Mouse (Mus musculus): Measurements from ENCODE around the gene Mbnl2. TPM values are rescaled to one million over a fixed set of nuclear protein-coding genes. Genes with fewer than 3 reads are reported as not detected.

Mbnl2 gene
- polyA plus RNA-seq, 1 experiment from 2014 or later: 20.0 TPM

DNA sequence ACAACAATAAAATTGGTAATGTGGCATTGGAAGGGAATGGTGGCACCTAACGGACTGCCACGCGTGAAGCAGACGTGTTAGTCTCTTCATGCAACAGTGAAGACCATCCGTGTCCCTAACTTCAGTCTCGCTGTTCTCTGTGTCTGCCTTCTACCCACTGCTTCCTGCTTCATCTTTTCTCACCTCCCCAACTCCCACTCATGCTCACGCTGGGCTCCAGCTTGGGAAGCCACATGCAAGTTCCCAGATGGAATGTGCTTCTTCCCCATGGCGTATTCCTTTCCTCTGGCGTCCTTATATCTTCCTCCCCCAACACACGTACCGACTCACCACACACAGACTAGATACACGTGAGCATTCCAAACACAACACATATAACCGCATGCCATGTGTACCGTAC, 99.3 kb downstream of the Mbnl2 start:
- H3K27ac ChIP-seq: no peak overlapping the region
- H3K9me3 ChIP-seq: no peaks in the 10 kb centered on the region
- no peaks in the 10 kb centered on the region for H3K27me3 ChIP-seq (replicated peaks)
- H3K4me1 ChIP-seq: no peaks in the 10 kb centered on the region
- H3K9ac ChIP-seq: no peak overlapping the region
- WGBS: 96% methylated on average over 14 of the region's 14 CpGs
- H3K36me3 ChIP-seq (replicated peaks): no peaks in the 10 kb centered on the region
- ATAC-seq (replicated peaks): no peak
- no peak overlapping the region for H3K4me3 ChIP-seq
- no peak overlapping the region for H3K4me2 ChIP-seq

DNA sequence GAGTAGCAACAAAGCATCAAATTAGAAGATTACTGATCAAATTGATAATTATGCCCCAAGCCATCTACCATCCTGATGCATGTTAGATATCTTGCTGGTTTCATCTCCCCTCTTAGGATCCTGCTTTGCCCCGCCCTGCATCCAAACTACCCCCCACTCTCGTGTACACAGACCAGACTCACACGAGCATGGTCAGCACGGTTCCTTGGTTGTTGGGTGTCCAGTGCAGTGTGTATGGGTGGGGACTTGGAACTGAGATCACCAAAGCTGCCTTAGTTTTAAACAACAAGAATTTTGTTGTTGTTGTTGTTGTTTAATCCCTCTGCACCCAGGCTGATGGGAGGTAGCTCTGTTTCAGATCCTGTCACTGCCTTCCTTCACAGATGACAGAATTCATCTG, 101.7 kb downstream of the Mbnl2 start:
- no peak overlapping the region for H3K27ac ChIP-seq
- H3K4me1 ChIP-seq: no peaks in the 10 kb centered on the region
- H3K9me3 ChIP-seq: no peaks in the 10 kb centered on the region
- H3K27me3 ChIP-seq (replicated peaks): no peaks in the 10 kb centered on the region
- H3K9ac ChIP-seq: no peak overlapping the region
- no peak; the same call in 1 of the 2 replicates for ATAC-seq (replicated peaks)
- 88% methylated on average over 4 of the region's 4 CpGs for WGBS
- H3K36me3 ChIP-seq (replicated peaks): no peaks in the 10 kb centered on the region
- H3K4me2 ChIP-seq: no peak overlapping the region
- no peak overlapping the region for H3K4me3 ChIP-seq

DNA sequence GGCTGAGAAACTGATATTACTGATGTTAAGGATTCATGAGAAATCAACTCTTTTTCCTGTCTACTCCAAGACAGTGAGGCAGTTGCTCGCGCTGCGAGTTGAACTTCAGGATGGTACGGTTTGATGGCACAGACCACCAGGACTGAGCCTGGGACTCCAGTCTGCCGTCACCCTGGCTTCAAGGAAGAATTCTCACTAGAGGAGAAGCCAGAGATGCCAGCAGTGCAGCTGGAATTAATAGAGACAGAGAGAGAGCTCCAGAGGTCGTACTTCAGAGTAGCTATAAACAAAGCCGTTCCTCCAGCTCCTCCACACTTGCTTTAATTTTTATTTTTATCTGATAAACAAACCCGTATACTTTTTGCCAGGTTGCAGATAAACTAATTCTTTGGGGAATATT, 102.5 kb downstream of the Mbnl2 start:
- H3K27ac ChIP-seq: no peak overlapping the region
- H3K4me2 ChIP-seq: no peak overlapping the region
- no peak overlapping the region for H3K9ac ChIP-seq
- H3K36me3 ChIP-seq (replicated peaks): no peaks in the 10 kb centered on the region
- no peaks in the 10 kb centered on the region for H3K27me3 ChIP-seq (replicated peaks)
- WGBS: 73% methylated on average over 8 of the region's 8 CpGs
- no peak for ATAC-seq (replicated peaks)
- H3K4me3 ChIP-seq: no peak overlapping the region
- H3K4me1 ChIP-seq: no peaks in the 10 kb centered on the region
- H3K9me3 ChIP-seq: no peaks in the 10 kb centered on the region

DNA sequence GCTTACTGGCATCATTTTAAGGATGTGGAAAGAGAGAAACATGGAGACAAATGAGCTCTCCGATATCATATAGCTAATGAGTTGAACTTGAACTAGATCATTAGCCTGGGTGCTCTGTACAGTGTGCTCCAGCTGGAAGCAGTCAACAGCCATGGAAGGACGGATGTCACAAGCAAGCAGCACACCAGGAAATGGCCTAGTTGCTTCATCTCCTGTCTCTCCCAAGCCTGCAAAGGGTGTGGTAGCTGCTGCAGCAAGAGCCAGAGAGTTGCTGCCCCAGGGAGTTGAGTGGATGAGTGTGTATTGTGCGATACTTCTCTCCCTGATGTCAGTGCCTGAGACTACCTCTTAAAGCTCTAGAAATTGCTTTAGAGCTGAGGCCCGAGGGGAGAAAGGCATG, 104.2 kb downstream of the Mbnl2 start:
- Histone ChIP-seq H3K9ac (no peak overlapping the region), H3K4me3 (no peak overlapping the region), H3K27ac (no peak overlapping the region), H3K36me3 (replicated peaks) (no peaks in the 10 kb centered on the region), H3K4me2 (no peak overlapping the region), H3K4me1 (no peaks in the 10 kb centered on the region), H3K27me3 (replicated peaks) (no peaks in the 10 kb centered on the region), H3K9me3 (no peaks in the 10 kb centered on the region)
- no peak for ATAC-seq (replicated peaks)
- 85% methylated on average over 4 of the region's 4 CpGs for WGBS

DNA sequence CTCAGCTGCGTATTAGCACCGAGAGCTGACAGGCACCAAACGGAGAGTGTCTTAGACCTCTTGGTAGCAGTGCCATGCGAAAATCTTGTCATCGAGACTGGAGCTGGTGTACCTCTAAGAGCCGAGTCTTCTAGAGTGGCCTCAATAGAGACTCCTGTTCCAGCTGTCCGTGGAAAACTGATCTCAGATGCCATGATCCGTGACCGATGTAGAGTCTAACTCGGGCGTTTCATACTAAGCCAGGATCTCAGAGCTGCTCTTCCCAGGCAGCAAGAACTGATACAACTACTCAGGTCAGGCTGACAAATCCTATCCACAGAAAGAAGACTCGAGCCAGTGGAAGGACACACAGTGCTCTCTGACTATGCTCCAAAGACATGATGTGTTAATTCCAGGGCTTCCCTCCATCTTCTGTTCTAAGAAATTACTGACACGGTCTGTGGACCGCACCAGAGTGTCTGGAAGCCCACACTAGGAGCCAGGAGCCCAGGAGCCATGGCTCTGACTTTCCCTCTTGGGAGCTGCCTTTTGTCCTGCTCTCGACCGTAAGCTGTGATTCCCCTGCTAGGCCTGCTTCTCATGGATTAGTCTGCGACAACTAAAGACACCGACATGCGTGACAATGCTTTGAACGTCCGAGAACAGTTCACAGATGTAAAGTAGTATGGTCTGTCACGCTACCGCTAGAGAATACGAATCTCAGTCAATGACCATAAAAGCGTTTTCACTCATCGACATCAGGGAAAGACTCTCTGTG, 106.1 kb downstream of the Mbnl2 start:
- Histone ChIP-seq H3K9me3 (no peaks in the 10 kb centered on the region), H3K27ac (no peak overlapping the region), H3K4me1 (no peaks in the 10 kb centered on the region), H3K27me3 (replicated peaks) (no peaks in the 10 kb centered on the region), H3K36me3 (replicated peaks) (no peaks in the 10 kb centered on the region), H3K9ac (no peak overlapping the region), H3K4me2 (no peak overlapping the region), H3K4me3 (no peak overlapping the region)
- no peak for ATAC-seq (replicated peaks)
- WGBS: 52% methylated on average over 26 of the region's 26 CpGs

DNA sequence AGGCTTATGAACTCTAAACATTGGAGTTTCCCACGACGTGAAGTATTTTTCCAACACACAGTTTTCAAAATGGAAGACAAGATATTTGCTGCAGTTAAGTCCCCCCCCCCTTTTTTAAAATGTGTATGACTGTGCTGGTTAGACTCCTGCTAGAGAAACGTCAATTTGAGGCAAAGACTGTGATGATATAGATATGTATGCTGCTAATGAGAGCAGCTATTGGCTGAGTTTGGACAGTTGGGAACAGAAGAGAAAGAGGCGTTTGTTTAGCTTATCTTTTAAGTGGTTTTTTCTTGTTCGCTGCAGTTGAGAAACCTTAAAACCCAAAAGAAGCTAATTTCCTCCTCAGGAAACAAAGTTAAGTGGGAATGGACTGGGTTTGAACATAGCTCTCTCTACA, 106.7 kb downstream of the Mbnl2 start:
- no peak for ATAC-seq (replicated peaks)

DNA sequence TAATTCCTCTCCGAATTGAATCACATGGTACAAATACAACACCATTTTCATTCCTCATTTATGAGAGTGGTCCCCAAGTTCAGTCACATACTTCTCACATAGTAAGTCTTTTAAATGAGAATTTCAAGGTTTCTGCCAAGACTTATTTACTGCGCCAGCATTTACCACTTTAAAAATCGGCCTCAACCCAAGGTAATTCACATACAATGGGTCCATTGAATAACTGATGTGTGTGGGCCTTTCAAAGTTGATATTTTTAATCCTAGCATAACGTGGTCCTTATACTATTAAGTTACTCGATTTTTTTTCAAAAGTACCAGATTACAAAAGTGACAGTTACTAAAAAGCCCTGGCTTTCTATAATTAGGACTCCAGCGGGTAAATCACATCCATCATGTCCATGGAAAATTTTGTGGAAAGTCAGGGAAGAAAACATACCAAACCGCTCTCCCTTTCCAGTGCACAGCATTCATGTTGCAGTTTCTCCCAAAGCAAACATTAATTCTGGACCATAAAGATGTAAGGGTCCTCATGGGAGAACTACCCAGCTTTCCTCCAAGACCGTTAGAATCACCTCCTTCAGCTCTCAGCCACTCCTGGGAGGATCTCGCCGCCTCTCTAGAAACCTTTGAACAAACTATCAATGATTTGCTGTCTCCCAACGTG, 107.8 kb downstream of the Mbnl2 start:
- Histone ChIP-seq H3K36me3 (replicated peaks) (no peaks in the 10 kb centered on the region), H3K4me3 (no peak overlapping the region), H3K9ac (no peak overlapping the region), H3K27ac (no peak overlapping the region), H3K4me2 (no peak overlapping the region), H3K4me1 (no peaks in the 10 kb centered on the region), H3K27me3 (replicated peaks) (no peaks in the 10 kb centered on the region), H3K9me3 (no peaks in the 10 kb centered on the region)
- WGBS: 78% methylated on average over 11 of the region's 11 CpGs
- no peak for ATAC-seq (replicated peaks)

More for the DNA sequence above, 106.7 kb downstream of the Mbnl2 start:
- no peak overlapping the region for H3K4me2 ChIP-seq
- no peak overlapping the region for H3K4me3 ChIP-seq
- H3K27me3 ChIP-seq (replicated peaks): no peaks in the 10 kb centered on the region
- no peak overlapping the region for H3K27ac ChIP-seq
- H3K9ac ChIP-seq: no peak overlapping the region
- H3K9me3 ChIP-seq: no peaks in the 10 kb centered on the region
- H3K36me3 ChIP-seq (replicated peaks): no peaks in the 10 kb centered on the region
- no peaks in the 10 kb centered on the region for H3K4me1 ChIP-seq
- WGBS: 66% methylated on average over 5 of the region's 5 CpGs

DNA sequence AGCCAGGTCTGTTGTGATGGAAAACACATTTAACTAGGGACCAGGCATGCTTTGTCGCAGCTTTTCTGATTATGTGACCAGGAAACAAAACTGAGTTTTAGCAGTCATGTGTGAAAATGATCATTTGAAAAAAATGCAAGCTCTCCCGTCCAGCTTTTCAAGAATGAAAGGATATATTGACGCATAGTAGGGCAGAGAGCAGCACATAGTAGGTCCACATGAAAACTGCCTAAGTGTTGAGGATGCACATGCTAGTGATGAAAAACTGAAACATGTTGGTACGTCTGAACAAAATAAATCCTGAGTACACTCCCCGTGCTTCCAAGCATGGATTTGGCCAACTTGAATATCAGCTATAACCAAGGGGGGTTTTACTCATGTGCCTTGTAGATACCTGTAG, 109.1 kb downstream of the Mbnl2 start:
- Histone ChIP-seq H3K4me1 (peaks cover 8% of the 10 kb centered on the region), H3K27ac (no peak overlapping the region), H3K4me2 (no peak overlapping the region), H3K4me3 (no peak overlapping the region), H3K9ac (no peak overlapping the region), H3K27me3 (replicated peaks) (no peaks in the 10 kb centered on the region), H3K36me3 (replicated peaks) (no peaks in the 10 kb centered on the region), H3K9me3 (no peaks in the 10 kb centered on the region)
- 93% methylated on average over 5 of the region's 5 CpGs for WGBS
- ATAC-seq (replicated peaks): no peak

DNA sequence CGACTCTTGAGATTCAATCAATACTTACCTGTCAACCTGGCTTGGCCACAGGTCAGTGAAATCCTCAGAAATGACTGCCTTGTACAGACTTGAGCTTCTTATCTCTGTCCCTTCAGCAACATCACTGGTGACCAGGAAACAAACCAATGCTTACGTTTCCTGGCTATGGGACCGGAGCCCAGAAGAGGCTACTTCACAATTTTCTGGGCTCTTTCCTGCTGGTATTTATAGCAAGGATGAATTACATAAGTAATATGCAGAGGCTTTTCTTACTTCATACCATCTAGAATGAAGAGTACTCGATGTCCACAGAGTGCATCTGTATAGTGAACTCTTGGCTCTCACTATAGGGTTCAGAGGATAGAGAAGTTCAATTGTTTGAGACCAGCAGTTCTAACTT, 111.8 kb downstream of the Mbnl2 start:
- ATAC-seq (replicated peaks): no peak
- 93% methylated on average over 4 of the region's 4 CpGs for WGBS
- H3K9ac ChIP-seq: no peak overlapping the region
- no peaks in the 10 kb centered on the region for H3K36me3 ChIP-seq (replicated peaks)
- no peak overlapping the region for H3K4me3 ChIP-seq
- no peak overlapping the region for H3K27ac ChIP-seq
- no peaks in the 10 kb centered on the region for H3K9me3 ChIP-seq
- peaks cover 17% of the 10 kb centered on the region for H3K4me1 ChIP-seq
- no peak overlapping the region for H3K4me2 ChIP-seq
- H3K27me3 ChIP-seq (replicated peaks): no peaks in the 10 kb centered on the region

DNA sequence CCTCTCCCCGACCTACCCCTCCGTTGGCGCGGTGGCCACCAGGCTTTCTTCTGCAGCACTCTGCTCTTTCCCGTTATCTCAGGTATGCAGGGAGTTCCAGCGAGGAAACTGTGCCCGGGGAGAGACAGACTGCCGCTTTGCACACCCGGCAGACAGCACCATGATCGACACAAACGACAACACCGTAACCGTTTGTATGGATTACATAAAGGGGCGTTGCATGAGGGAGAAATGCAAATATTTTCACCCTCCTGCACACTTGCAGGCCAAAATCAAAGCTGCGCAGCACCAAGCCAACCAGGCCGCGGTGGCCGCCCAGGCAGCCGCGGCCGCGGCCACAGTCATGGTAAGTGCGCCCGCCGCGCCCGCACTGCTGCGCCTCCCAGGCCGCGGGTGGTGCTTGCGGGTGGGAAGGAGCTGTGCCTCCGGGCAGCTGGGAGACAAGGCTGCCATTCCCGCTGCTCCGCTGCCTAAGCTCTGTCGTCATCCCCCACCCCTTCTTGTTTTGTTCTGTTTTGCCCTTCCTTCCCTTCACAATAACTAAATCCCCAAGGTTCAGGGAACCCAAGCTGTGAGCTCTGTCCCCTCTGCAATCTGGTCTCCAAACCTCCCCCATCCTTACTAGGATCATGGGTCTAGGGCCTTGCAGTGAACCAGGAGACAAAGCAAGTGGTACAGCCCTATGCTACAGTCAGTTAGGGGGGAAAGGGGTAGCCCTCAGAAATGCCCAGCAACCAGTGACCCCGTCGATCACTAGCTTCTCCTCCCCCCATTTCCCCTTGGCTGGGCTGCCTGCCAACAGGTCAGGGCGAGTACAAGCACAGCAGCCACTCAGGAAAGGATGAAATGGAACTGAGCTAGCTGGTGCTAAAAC, 113.6 kb downstream of the Mbnl2 start:
- Histone ChIP-seq H3K9me3 (no peaks in the 10 kb centered on the region), H3K27ac (peak overlapping the region; percentile 75), H3K9ac (peak overlapping the region; percentile 67), H3K4me1 (peaks cover 17% of the 10 kb centered on the region), H3K4me2 (peak overlapping the region; percentile 77), H3K4me3 (peak overlapping the region; percentile 43), H3K27me3 (replicated peaks) (no peaks in the 10 kb centered on the region), H3K36me3 (replicated peaks) (no peaks in the 10 kb centered on the region)
- WGBS: 4% methylated on average over 38 of the region's 38 CpGs
- ATAC-seq (replicated peaks): peak; percentile 84

DNA sequence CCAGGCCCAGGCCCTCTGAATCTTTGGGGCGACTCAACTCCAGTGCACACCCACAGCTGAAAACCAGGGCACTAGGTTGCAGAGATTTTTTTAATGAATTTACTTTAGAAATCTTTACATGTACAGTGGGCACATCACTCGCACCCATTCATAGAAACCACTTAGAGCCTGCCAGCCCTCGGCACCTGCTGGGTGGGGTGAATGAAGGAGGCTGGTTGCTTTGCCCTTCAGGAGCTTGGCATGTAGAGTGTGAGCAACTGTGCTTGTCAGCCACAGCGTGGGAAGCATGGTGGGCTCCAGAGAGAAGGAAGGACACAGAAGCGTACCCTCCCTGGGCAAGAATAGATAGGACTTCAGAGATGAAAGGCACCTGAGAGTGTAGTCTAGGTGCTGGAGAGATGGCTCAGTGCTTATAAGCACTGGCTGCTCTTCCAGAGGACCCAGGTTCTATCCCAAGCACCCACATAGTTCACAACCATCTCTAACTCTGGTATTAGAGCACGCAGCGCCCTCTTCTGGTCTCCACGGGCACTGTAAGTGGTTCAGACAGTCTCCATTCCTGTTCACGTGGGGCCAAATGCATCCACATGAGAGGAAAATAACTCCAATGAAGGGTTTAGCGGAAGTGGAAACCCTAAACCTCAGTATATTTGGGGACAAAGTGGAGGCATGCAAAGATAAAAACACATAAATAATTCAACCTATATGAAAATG, 114.9 kb downstream of the Mbnl2 start:
- Histone ChIP-seq H3K36me3 (replicated peaks) (no peaks in the 10 kb centered on the region), H3K4me2 (no peak overlapping the region), H3K9me3 (no peaks in the 10 kb centered on the region), H3K4me3 (no peak overlapping the region), H3K9ac (no peak overlapping the region), H3K27ac (no peak overlapping the region), H3K27me3 (replicated peaks) (no peaks in the 10 kb centered on the region), H3K4me1 (peaks cover 17% of the 10 kb centered on the region)
- no peak for ATAC-seq (replicated peaks)
- WGBS: 93% methylated on average over 10 of the region's 10 CpGs

DNA sequence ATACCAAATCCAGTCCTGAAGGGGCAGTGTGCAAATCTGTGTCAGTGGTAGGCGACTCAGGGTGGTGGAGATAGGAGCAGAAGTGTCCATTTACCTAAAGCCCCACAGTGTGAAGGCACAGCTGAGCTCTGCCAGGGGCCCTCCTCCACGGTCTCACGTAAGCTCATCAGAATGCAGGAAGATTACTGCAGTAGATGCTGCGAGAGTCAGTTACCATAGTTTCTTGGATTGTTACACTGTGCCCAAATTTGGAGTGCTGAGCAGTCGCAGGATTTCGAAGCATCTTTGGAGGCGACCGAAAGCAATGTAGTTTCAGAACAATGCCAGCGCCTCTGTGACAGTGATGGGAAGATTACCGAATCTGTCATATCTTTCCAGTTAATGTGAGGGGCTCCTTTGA, 116.2 kb downstream of the Mbnl2 start:
- H3K27ac ChIP-seq: 0 out of 2 replicates have a peak overlapping the region, but pooled peaks have one; percentile 8

More for the DNA sequence above, 116.2 kb downstream of the Mbnl2 start:
- Histone ChIP-seq H3K9ac (no peak overlapping the region), H3K4me1 (peaks cover 17% of the 10 kb centered on the region), H3K4me2 (no peak overlapping the region), H3K9me3 (no peaks in the 10 kb centered on the region), H3K4me3 (no peak overlapping the region), H3K27me3 (replicated peaks) (no peaks in the 10 kb centered on the region), H3K36me3 (replicated peaks) (no peaks in the 10 kb centered on the region)
- peak; percentile 55 for ATAC-seq (replicated peaks)
- 61% methylated on average over 10 of the region's 10 CpGs for WGBS

Data from midbrain, embryonic 15.5 days (tissue).